Mouse (Mus musculus): ENCODE results near the gene Wdr26. TPM values are rescaled to one million over a fixed set of nuclear protein-coding genes. Genes with fewer than 3 reads are reported as not detected.

Wdr26 gene
- polyA plus RNA-seq, 1 experiment, result 78.1 TPM

DNA sequence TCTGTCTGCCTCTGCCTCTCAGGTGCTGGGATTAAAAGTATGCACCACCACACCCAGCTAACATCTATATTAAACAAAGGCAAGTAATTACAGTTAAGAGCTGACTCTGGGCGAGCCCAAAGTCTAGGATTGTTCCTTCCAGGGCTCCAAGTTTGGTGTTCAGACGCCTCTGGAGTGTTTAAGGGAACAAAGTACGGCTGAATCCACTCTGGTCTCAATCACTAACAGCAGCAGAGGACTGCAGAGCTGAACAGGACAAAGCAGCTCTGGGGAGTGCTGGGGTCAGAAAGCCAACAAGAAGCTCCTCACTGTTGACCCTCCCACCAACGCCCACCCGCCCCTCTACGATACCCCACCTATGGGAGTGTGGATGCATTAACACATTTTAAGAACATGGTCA, 21.9 kb upstream of the Wdr26 start:
- no peak for DNase-seq (ENCODE audit: low read depth)
- no peak for TF ChIP-seq CTCF (IDR thresholded peaks at IDR 0.05; ENCODE audit: borderline replicate concordance, extremely low read depth, insufficient read depth, insufficient read length)
- TF ChIP-seq POLR2A (IDR thresholded peaks at IDR 0.05; ENCODE audit: borderline replicate concordance, extremely low read depth, insufficient read depth, insufficient read length, poor library complexity, severe bottlenecking), result no peak

DNA sequence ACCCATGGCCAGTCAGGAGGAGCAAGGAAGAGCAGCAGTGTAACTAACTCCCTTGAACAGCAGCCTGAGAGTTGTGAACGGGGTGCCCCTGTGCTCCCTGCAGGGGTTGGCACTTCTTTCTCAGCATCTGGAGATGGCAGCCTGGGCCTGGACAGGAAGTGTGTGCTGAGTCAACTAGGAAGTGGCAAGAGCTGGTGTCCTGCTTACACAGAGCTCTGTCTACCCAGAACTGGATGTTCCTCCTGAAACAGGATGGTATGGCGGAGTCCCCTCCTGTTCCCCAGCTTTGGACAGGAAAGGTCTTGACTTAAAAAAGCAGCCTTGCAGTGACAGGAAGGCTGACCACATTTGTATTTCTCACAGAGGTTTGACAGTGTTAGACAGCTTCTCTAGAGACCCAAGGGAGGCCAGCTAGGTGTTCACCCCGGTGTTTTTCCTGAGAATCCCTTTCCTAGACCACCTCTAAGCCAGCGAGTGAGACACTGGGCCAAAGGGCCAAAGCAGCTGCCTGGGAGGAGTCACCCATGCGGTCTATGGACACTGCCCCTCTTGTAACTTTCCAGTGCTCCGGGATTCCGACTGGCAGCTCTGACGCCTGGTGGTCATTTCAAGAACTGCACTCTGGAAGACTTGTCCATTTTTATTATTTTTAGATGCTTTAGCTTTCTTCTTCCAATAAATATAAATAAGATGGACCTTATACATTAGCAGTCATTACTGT, 20.7 kb upstream of the Wdr26 start:
- TF ChIP-seq CTCF (IDR thresholded peaks at IDR 0.05; ENCODE audit: borderline replicate concordance, extremely low read depth, insufficient read depth, insufficient read length) (peak; percentile 70; the same call in 1 of the 2 replicates), POLR2A (IDR thresholded peaks at IDR 0.05; ENCODE audit: borderline replicate concordance, extremely low read depth, insufficient read depth, insufficient read length, poor library complexity, severe bottlenecking) (no peak)

GRCm38 (mm10) chr1:181231821-181232220, 20.0 kb upstream of the Wdr26 start:
- TF ChIP-seq CTCF (IDR thresholded peaks at IDR 0.05; ENCODE audit: borderline replicate concordance, extremely low read depth, insufficient read depth, insufficient read length), result no peak
- TF ChIP-seq POLR2A (IDR thresholded peaks at IDR 0.05; ENCODE audit: borderline replicate concordance, extremely low read depth, insufficient read depth, insufficient read length, poor library complexity, severe bottlenecking), result no peak
- no peak for DNase-seq (ENCODE audit: low read depth)

More for the DNA sequence above, 20.7 kb upstream of the Wdr26 start:
- peak; percentile 65 for DNase-seq (ENCODE audit: low read depth)

DNA sequence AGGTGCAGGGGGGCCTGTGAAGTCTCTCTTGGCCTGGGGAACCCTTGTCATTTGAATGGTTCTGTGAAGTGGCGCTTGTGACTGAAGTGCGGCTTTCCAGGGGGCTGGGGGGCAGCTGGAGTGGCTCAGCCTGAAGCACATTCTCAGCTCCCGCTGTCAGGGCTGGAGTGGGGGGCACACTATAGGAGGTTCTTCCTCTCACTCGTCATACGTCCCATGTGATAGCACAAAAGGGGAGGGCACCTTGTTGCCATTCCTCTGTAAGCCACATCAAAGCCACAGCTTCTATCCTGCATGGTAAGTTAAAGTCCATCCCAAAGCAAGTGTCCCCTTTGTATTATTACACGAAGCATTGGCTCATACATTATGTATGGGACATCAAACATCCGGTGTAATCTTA, 19.5 kb upstream of the Wdr26 start:
- TF ChIP-seq CTCF (IDR thresholded peaks at IDR 0.05; ENCODE audit: borderline replicate concordance, extremely low read depth, insufficient read depth, insufficient read length) (no peak), POLR2A (IDR thresholded peaks at IDR 0.05; ENCODE audit: borderline replicate concordance, extremely low read depth, insufficient read depth, insufficient read length, poor library complexity, severe bottlenecking) (no peak)
- no peak for DNase-seq (ENCODE audit: low read depth)

DNA sequence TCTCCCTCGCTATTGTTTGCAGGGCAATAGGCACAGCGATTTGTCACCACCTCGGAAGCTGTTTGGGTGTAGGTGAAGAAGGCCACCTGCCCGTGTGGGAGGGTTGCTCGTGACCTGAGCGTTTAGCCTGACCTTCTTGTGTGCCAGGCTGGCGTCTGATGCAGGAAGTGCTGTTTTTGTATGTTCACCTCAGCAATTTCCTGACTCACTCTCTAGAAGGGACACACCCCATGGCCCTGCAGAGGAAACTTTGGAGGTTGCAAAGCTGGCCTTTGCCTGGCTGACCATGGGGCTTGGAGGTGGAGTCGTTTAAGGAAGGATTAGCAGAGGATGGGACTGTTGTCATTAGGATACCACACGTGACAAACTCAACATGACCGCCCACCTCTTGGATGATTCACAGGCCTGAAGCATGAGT, 18.9 kb upstream of the Wdr26 start:
- DNase-seq (ENCODE audit: low read depth), result no peak

GRCm38 (mm10) chr1:181229046-181229445, 17.2 kb upstream of the Wdr26 start:
- no peak for DNase-seq (ENCODE audit: low read depth)
- TF ChIP-seq CTCF (IDR thresholded peaks at IDR 0.05; ENCODE audit: borderline replicate concordance, extremely low read depth, insufficient read depth, insufficient read length) (no peak), POLR2A (IDR thresholded peaks at IDR 0.05; ENCODE audit: borderline replicate concordance, extremely low read depth, insufficient read depth, insufficient read length, poor library complexity, severe bottlenecking) (no peak)

More for the DNA sequence above, 18.9 kb upstream of the Wdr26 start:
- TF ChIP-seq POLR2A (IDR thresholded peaks at IDR 0.05; ENCODE audit: borderline replicate concordance, extremely low read depth, insufficient read depth, insufficient read length, poor library complexity, severe bottlenecking) (no peak), CTCF (IDR thresholded peaks at IDR 0.05; ENCODE audit: borderline replicate concordance, extremely low read depth, insufficient read depth, insufficient read length) (no peak)

- TF ChIP-seq CTCF (IDR thresholded peaks at IDR 0.05; ENCODE audit: borderline replicate concordance, extremely low read depth, insufficient read depth, insufficient read length) (no peak), POLR2A (IDR thresholded peaks at IDR 0.05; ENCODE audit: borderline replicate concordance, extremely low read depth, insufficient read depth, insufficient read length, poor library complexity, severe bottlenecking) (no peak)
- DNase-seq (ENCODE audit: low read depth), result no peak
These were observed 16.8 kb upstream of the Wdr26 start for GRCm38 (mm10) chr1:181228591-181228990.

DNA sequence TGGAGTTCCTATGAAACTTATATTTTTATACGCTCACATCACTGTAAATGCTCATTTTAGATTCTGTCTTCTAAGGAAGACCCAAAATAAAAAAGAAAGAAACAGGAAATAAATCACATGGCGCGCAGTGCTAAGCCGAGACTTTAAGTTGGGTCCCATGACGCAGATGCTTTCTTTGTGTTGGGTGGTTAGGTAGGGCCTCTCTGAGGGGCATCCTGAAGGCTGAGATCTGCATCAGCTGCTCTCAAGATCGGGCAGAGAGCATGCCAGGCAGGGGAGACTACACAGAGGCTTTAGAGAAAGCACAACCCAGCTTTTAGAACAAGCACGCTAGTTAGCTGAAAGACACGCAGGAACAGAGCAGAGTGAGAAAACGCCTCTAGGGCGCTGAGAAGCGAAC, 16.0 kb upstream of the Wdr26 start:
- no peak for DNase-seq (ENCODE audit: low read depth)
- TF ChIP-seq POLR2A (IDR thresholded peaks at IDR 0.05; ENCODE audit: borderline replicate concordance, extremely low read depth, insufficient read depth, insufficient read length, poor library complexity, severe bottlenecking) (no peak), CTCF (IDR thresholded peaks at IDR 0.05; ENCODE audit: borderline replicate concordance, extremely low read depth, insufficient read depth, insufficient read length) (no peak)

GRCm38 (mm10) chr1:181226850-181227249, 15.0 kb upstream of the Wdr26 start:
- no peak for TF ChIP-seq CTCF (IDR thresholded peaks at IDR 0.05; ENCODE audit: borderline replicate concordance, extremely low read depth, insufficient read depth, insufficient read length)
- TF ChIP-seq POLR2A (IDR thresholded peaks at IDR 0.05; ENCODE audit: borderline replicate concordance, extremely low read depth, insufficient read depth, insufficient read length, poor library complexity, severe bottlenecking), result no peak
- no peak for DNase-seq (ENCODE audit: low read depth)

DNA sequence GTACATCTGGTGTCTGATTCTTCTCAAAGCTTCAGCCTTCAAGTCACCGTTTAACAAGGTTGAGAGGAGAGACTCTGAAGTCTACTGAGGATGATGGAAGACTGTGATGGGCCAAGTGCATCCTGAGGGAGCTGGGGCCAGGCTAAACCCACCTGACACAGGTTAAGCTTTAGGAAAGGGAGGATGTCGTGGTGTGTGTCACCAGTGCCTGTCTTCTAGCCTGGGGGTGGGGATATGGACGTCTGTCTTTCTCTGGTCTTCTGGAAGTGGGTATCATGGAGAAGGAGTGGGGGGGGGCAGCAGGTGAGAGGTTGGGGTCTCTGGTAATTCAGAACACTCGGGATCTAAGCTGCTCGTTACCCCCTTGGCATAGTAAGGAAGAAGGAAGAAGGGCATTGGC, 13.5 kb upstream of the Wdr26 start:
- TF ChIP-seq POLR2A (IDR thresholded peaks at IDR 0.05; ENCODE audit: borderline replicate concordance, extremely low read depth, insufficient read depth, insufficient read length, poor library complexity, severe bottlenecking), result no peak
- TF ChIP-seq CTCF (IDR thresholded peaks at IDR 0.05; ENCODE audit: borderline replicate concordance, extremely low read depth, insufficient read depth, insufficient read length), result no peak
- DNase-seq (ENCODE audit: low read depth), result no peak

DNA sequence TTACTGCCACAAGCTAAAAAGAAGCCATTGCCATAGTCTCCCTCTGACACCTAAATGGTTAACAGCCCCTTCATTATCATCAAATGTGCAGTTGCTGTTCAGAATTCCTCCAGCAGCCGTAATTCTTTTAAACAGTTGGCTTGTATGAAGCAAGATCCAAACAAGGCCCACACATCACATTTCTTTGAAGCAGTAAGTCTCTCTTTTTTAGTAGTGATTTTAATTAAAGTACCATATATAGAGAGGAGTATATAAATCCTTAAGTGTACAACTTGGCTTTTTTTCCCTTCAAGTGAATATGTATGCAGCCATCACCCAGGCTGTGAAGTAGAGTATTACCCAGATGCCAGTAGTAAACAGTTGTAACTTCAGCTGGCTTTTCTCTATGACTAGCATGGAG, 10.2 kb upstream of the Wdr26 start:
- no peak for TF ChIP-seq POLR2A (IDR thresholded peaks at IDR 0.05; ENCODE audit: borderline replicate concordance, extremely low read depth, insufficient read depth, insufficient read length, poor library complexity, severe bottlenecking)
- TF ChIP-seq CTCF (IDR thresholded peaks at IDR 0.05; ENCODE audit: borderline replicate concordance, extremely low read depth, insufficient read depth, insufficient read length), result no peak
- no peak for DNase-seq (ENCODE audit: low read depth)

DNA sequence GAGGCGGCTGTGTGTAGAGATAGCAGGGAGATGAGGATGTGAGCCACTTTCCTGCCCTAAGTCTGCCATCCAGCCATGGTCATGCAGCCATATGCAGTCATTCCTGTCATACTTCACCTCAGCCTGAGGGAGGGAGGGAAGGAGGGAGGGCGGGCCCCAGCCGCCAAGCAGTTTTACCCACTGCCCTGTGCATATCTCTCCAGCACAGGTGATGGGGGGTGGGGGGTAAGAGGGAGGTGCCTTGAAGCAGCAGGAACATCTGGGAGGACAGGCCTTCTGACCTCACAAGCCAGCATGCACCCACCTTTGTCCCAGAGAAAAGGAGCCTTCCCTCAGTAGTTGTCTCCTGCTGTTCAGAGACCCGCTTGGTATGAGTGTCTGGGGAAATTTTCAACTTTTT, 4.5 kb upstream of the Wdr26 start:
- TF ChIP-seq CTCF (IDR thresholded peaks at IDR 0.05; ENCODE audit: borderline replicate concordance, extremely low read depth, insufficient read depth, insufficient read length) (no peak), POLR2A (IDR thresholded peaks at IDR 0.05; ENCODE audit: borderline replicate concordance, extremely low read depth, insufficient read depth, insufficient read length, poor library complexity, severe bottlenecking) (no peak)
- DNase-seq (ENCODE audit: low read depth), result no peak

All from brain, embryonic 14.5 days (tissue).